Mouse (Mus musculus) ovary, postnatal 14 days (tissue): ENCODE measurements at regions not wholly inside any gene's neighbourhood (a gene's known extent, or its start where the extent isn't known, plus 50 kb on each side); places are given as distances from the start of the nearest gene placed in this dataset.

Experiments used
- DNase-seq: peaks from one replicate; pipeline ENCODE4 v3.0.0; 2022; ENCODE audit warnings: low spot score

DNA sequence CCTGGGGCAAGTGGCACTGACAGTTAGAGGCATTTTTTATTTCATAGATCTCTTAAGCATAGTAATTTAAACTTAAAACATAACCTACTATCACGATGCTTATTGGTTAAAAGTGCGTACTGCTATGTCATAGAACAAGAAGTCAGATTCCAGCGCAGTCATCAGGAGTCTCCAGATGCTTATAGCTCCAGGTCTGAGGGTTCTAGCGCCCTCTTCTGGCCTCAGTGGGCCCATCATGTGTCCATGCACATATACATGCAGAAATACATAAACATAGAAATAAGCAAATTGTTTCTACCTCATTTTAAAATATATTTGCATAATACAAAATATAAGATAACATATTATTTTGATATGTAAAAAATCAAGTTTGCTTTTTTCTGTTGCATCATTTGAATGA is 1002.8 kb upstream of the Adgrl2 start:
- no peak for DNase-seq

- no peak for DNase-seq
These were observed 997.4 kb upstream of the Adgrl2 start for GRCm38 (mm10) chr3:149987801-149988200.

- no peak for DNase-seq
These were observed 966.6 kb upstream of the Adgrl2 start for GRCm38 (mm10) chr3:149956993-149957392.

DNA sequence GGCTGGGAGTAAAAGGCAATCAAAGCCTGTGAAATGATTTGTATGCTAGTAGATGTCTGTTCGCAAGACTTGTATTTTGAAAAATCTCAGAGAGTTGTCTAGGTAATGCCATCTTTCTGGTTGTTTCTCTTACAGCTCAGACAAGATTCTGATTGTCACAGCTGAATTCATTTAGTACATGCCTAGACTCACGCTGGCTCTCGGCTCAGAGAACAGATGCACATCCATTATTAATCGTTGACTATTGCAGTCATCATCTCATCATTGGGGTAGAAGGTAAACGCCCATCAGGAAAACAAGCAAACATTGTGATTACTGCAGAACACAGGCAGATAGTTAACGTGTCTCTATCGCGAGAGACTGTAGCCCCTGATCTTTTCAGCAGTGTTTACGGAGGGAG is 945.8 kb upstream of the Adgrl2 start:
- DNase-seq: no peak

DNA sequence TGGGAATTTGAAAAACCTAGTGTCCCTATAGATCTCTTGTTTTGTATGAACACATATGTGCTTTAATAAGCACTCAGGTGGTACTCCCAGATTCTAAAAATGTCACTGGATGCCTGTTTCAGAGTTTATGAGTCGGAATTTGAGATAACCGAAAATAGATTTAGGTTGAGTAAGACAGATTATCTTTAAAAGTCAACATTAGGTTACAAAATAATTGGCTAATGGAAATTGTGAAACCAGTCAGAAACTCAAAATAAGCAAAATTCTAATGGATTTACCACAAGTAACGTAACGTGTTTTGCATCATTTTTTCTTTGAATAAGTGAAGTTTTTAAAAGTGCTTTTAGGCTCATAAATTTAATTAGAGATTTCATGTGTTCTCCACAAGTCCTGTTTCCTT is 944.5 kb upstream of the Adgrl2 start:
- no peak for DNase-seq

DNA sequence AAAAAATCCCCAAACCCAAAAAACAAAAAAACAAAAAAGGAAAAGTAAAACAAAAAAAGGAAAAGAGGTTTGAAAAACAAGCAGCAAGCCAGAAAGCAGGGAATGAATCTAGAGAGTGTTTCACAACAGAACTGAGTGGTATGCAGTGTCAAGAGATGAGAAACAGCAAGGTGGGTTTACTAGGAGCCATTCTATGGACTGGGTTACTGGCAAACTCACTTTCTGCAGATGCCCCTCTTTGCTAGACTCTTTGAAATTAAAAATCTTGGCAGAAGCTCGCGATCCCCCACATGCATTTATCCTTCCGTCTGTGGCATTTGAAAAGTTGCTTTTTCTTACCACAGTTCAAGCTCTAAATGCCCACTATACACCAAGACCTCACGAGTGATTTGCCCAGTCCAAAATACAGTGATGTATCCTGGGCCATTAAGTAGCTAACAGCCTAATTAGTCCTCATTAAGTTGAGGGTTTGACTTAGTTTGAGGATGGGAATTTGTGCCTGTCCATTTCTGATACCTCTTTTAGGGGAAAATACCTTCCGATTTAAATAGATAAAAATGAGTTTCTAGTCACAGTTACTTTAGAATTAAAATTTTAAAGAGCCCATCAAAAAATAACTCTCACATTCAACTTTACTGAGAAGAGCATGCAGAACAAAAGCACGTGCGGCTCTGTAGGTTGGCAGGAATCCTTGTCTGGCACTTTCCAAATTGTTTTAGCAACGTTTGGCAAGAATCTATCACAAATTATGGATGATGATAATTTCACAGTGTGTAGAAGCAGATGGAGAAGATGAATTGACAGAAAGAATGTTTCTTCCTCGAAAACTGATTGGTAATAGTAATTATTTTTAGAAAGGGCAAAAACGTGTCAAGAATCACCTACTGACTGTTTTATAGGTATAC is 938.4 kb upstream of the Adgrl2 start:
- no peak for DNase-seq

GRCm38 (mm10) chr3:149920206-149920605 is 929.9 kb upstream of the Adgrl2 start:
- no peak for DNase-seq

DNA sequence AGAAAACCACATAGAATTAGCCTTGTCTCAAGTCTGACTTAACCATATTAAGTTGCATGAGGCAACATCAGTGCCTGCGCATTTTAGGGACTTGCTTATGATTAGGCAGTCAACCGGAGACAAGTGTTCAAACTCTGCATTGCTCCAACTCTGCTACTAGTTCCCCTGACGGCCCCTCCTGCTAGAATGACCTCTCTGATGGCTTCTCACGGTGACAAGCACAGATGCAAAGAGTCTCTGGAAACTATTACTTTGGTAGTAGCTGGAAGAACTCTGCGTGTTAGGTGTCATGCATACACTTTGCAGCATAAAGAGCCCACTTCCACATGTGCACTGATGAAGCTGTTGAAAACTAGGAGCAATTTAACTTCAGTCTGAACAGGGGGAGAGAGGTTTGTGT is 927.8 kb upstream of the Adgrl2 start:
- no peak for DNase-seq

DNA sequence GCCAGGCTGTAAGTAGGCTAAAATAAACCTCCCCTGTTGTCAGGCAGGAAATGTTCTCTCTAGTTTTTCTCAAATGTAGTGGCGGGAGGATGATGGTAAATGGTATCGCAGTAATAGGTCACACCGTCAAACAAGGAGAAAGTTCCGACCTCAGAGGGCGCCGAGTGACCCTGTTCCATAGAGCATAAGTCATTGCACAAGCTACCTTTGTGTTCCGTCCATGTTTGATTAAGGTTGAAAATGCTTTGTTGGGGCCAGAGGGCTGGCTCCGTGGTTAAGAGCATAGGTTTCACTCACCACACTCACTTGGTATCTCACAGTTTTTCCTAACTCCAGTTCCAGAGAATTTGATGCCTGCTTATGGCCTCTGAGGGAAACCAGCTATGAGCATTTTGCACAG is 920.4 kb upstream of the Adgrl2 start:
- no peak for DNase-seq

- DNase-seq: no peak
These were observed 911.4 kb upstream of the Adgrl2 start for GRCm38 (mm10) chr3:149901783-149902182.

DNA sequence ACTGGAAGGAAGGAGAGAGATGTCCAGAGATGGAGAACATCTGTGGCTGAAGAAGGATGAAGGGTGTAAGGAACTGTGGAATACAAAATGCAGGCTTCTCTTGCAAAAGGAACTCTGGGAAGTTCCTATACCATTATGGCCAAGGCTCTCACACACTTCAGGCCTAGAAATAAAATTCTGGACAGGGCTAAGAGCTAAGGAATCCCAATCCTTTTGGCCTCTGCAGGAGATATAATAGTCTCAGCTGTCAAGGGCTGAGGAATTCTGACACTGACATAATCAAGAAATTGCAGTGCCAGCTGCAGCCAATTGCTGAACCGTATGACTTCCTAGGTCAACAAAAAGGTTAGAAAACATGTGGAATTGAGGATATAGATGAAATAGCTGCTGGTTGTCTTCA is 886.2 kb upstream of the Adgrl2 start:
- DNase-seq: no peak

GRCm38 (mm10) chr3:149865945-149866344 is 875.6 kb upstream of the Adgrl2 start:
- no peak for DNase-seq

DNA sequence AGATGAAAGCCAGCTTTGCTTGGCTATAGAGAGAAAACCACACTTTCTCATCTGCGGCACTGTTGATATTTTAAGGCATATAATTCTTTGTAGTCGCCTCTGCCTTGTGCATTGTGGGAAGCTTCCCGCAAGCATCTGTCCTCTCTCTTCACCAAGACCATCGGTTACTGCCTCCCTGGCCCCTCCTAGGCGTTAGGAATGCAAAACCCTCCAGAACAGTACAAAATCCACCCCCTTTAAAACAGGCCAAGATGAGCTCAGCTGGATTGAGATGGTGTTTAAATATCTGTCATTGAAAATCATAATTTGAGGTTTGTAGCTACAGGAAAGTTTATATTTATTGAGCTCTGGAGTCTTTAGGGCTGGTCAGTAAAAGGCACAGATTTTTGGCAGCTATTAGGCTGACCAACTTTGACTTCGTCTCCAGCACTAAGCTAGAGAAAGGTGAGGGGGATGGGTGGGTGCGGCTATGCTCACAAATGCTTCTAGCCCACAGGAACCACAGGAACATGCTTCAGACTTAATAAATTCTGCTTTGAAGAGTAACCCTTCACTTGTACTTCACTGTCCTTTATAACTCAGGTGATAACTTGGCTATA is 856.7 kb upstream of the Adgrl2 start:
- no peak for DNase-seq

DNA sequence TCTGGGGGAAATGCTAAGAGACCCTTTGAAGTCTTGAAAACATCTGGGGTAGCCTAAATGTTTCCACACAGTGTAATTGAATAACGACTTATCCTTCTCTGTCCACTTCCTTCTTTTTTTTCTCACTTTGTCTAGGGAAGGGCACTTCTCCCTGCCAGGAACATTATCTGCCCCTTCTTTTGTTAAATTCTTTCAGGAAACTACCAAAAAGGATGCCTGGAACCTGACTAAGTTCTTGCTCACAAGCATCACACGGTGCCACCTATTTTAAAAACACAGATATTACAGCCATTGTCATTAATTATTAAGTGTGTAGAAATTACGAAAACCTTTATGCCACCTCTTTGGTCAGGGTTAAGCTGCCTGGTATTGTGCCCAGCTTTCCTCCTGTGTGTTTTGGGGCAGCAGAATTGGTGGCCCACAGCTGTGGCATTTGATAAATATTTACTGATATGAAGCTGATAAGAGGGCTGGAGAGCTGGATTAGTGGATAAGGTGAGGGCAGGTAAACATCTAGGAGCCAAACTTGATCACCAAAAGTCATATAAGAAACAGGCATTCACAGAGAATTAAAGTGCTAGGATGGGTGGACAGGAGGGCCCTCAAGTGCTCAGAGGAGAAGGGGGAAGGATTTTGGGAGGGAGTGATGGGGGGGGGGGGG is 855.6 kb upstream of the Adgrl2 start:
- no peak for DNase-seq

DNA sequence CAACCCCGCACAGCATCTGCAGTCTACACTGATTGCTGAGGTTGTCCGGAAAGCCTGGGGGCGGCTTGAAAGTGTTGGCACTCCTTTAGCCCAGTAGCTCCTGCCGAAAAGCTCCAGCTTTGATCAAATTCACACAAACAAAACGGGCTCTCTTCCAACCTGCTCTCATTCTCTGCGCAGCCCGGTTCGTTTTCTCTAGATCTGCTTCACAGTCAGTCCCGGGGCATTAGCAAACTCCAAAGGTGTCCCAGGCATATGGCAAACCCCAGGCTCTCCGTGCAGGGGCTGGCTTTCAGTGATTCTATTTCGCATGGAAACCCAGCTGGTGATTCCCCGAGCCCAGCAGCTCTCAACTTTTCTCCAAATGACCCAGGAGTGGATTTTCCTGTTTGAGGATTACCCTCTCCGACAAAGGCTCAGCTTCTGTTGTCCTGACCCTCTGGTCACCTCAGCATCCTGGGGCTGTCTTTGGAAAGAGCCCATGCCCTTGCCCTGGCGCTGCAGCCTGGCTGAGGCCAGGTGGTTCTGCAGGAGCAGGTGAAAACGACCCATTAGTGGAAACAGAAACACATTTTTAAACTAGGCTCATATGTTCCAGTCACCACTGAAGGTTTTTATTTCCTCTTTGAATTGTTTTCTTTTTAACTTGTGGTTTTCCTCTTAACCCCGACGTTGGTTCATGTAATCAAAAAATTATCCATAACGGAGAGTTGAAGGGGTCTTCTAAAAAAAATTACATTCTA is 854.9 kb upstream of the Adgrl2 start:
- DNase-seq: no peak

DNA sequence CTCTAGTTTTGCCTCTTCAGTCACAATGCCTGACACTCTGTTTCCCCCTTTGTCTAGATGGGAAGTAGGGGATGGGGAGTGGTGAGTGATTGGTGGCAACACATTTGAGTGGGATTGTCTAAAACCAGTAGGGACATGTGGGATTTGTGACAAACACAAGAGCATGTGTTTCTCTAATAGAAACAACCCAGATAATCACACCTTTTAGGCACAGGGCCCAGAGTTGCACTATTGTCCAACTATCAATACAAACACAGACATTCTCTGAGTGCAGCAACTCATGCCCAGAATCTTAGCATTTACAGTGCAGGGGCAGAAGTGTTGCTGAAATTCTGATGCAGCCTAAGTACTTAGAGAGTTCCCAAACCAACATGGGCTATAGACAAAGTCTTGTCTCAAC is 847.6 kb upstream of the Adgrl2 start:
- DNase-seq: no peak

GRCm38 (mm10) chr3:149836467-149837233 is 846.3 kb upstream of the Adgrl2 start:
- DNase-seq: no peak

DNA sequence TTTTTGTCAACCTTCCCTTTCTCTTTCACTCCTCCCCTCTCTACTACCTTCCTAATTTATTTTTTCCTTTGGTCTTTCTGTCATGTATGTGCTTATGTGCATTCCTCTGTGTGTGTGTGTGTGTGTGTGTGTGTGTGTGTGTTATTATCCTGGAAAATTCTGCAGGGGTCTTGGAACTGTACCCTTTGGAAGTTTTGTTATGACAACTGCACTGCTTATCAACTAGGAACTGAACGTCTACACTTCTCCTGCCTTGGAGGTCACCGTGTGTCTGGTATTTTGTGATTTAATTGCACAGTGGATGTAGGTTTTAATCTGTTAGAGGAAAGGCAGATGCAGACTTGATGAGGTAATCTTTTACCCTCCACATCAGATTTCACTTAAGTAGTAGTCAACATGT is 836.8 kb upstream of the Adgrl2 start:
- no peak for DNase-seq

DNA sequence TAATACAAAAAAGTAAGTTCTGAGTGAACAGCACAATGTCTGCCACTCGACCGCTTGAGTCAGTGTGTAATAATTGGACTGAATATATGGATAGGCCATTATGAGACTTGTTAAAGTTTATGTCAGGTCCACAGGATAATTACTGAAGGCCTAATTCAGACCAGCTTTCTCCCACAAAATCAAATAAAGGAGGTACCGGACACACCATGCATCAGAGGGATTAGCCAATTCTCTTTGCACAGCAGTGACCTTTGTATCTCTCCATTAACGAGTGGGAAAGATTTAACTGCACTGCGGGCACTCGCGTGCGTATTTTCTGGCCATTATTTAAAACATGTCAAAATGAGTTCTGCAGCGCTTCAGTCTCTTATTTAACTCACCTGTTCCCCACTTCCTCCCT is 836.4 kb upstream of the Adgrl2 start:
- DNase-seq: no peak

GRCm38 (mm10) chr3:149820670-149821069 is 830.3 kb upstream of the Adgrl2 start:
- no peak for DNase-seq

- no peak for DNase-seq
These were observed 829.5 kb upstream of the Adgrl2 start for GRCm38 (mm10) chr3:149819863-149820262.

GRCm38 (mm10) chr3:149819081-149819480 is 828.7 kb upstream of the Adgrl2 start:
- DNase-seq: no peak
